Mouse (Mus musculus): ENCODE results near the gene Kctd5. TPM values are rescaled to one million over a fixed set of nuclear protein-coding genes. Genes with fewer than 3 reads are reported as not detected.
"Not testable (repeated sequence)": the region's sequence is repeated elsewhere in the genome, so short reads cannot be mapped to it uniquely, and the experiment has no call there.

The Kctd5 gene
- 10 to 100 TPM; 23.2 to 25.0 TPM for total RNA-seq (2021)
- long read RNA-seq, transcript Kctd5-201 (6 exons, 2,443 nt) = major isoform, 69 of 76 reads
- long read RNA-seq, partial matches to known transcripts = 0 of 76 reads
- long read RNA-seq, other reads (novel, unspliced or antisense) = 7 of 76 reads

DNA sequence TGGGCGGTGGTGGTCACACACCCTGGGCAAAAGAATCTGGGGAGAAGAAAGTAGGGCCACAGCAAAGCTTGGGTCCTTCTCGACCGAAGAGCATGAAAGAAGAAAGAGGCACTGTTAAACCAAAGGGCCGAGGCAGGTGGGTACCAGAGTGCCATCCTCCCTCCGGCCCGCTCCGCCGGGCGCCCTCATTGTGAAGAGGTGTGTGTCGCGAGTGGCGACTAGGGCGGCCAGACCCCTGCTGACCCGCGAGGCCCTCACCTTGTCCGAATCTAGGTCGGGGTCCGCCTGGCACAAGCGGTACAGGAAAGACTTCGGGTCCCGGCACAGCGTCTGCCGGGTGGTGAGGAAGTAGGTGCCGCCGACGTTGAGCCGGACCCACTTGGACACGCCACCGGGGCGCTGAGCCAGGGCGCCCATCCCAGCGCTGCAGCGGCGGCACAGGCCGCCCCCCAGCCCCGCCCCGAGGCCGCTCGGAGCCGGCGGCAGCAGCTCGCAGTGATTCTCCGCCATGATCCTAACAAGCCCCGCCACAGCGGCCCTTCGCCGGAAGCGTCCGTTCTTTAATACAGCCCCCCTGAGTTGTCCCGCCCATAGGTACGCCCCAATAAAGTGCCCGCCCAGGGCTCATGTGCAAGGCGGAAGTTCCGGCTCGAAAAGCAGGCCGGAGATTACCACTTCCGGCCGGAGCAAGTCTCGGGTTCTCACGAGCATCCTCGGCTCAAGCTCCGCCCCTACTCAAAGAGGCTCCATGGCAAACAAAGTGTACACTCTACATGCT, at the start of gene Kctd5:
TSS of gene Kctd5 (minus strand) at position 567 of the 778 bp plus-strand sequence.
- peak; percentile 91 to 97 for DNase-seq (ENCODE audit: low spot score in 2 of 2)

- DNase-seq (ENCODE audit: low spot score in 2 of 2) = no peak
These were observed 46.2 kb upstream of the Kctd5 start for GRCm38 (mm10) chr17:24119446-24119845.

DNA sequence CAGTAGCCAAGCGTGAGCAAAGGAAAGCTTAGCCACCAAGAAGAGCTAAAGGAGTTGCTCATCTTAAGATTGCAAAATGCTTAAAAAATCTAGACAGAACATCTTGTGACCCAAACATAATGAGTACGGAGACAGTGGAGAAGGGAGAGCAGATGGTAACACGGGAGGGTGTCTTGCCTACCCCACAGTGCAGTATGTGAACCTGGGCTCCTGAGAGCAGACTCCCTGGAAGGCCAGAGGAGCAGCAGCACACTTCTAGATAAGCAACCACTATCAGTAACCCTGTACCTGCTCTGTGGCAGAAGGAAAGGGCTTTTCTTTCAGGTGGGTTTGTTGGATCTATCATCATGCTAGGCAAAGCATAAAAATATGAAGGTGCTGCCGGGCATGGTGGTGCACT, 39.7 kb upstream of the Kctd5 start:
- DNase-seq (ENCODE audit: low spot score in 2 of 2) = peak in 1 of 2 experiments; percentile 50

- no peak for DNase-seq (ENCODE audit: low spot score in 2 of 2)
These were observed 38.0 kb upstream of the Kctd5 start for GRCm38 (mm10) chr17:24111256-24111655.

GRCm38 (mm10) chr17:24108896-24109295, 35.6 kb upstream of the Kctd5 start:
- DNase-seq (ENCODE audit: low spot score in 2 of 2) = no peak

DNA sequence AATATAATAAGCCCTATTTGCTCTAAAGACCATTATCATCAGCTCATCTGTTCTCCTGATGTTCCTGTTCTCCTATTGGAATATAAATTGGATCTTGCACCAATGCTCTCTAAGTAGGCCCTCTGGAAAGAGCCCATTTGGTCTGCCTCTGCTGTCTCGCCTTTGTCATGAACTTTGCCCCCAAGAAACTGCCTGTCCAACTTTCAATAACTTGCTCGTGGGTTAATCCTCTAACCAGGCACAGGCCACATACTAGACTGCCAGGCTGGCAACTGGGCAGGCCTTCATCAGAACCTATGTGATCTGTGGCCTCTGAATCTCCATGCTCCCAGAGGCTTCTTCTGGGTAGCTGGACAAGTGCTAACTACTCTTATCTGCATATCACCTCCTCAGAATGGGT, 31.8 kb upstream of the Kctd5 start:
- DNase-seq (ENCODE audit: low spot score in 2 of 2) = no peak

- no peak for DNase-seq (ENCODE audit: low spot score in 2 of 2)
These were observed 25.1 kb upstream of the Kctd5 start for GRCm38 (mm10) chr17:24098354-24098753.

DNA sequence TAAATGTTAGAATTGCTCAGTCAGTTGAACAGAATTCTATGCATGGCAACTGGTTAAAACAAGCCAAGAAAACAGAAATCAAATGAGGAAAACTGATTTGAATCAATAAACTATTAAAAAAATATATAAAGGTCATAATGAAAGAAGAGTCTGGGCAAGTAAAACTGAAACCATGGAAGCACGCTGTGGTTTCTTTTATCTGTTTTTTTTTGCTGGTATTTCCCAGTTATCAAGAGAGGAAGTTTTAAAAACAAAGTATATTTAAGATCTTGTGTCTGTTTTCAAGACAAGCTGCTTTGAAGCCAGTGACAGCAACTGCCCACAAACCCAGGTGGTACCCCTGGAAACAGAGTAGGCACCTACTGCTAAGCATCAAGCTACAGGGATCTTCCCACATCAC, 17.3 kb upstream of the Kctd5 start:
- DNase-seq (ENCODE audit: low spot score in 2 of 2) = no peak

DNA sequence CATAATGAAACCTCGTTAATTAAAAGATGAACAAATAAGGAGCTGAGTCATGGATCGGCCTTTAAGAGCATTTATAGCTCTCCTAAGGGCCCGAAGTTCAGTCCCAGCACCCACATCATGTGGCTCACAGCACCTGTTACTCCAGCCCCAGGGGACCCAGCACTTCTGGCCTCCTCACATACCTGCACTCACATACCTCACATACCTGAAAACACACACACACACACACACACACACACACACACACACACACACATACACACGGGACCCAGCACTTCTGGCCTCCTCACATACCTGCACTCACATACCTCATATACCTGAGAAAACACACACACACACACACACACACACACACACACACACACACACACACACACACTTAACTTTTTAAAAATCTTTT, 13.1 kb upstream of the Kctd5 start:
- not testable (repeated sequence) for DNase-seq (ENCODE audit: low spot score in 2 of 2)

- no peak for DNase-seq (ENCODE audit: low spot score in 2 of 2)
These were observed 11.3 kb upstream of the Kctd5 start for GRCm38 (mm10) chr17:24084593-24084992.

- no peak for DNase-seq (ENCODE audit: low spot score in 2 of 2)
These were observed 3.8 kb upstream of the Kctd5 start for GRCm38 (mm10) chr17:24077101-24077500.

DNA sequence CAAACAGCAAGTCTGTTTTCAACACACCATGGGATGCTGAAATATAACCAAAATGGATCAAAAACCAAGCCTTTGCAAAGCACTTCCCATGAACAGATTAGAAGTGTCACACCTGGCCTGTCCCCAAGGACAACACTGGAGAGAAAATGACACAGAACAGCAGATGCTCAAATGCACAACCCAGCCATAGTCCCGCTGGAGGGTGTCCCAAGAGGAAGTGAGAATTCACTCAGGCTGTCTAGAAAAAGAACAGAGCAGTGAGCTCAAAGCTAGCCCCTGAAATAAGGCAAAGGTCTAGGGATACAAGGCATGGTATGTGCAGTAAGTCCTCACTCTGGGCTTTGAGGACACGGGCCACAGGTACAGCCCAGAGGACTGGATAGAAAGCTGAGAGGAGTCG, 3.8 kb downstream of the Kctd5 start:
- no peak for DNase-seq (ENCODE audit: low spot score in 2 of 2)

DNA sequence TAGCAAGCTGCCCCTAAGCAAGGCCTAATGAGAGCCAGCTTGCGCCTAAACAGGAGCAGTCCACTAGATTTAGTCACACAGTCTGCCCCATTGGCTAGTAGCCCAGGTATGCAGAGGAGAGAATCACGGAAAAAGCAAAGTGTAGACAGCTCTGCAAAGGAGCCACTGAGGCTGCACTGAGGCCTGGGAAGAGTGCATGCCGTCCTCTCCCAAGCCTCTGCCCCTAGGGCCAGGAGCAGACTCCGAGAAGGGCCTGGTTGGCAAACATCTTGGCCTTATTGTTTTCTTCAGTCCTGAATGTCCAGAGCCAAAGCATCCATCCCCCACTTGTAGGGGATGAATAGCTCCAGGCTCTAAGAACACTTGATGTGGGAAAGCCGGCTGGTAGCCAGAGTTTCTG, 5.0 kb downstream of the Kctd5 start:
- DNase-seq (ENCODE audit: low spot score in 2 of 2) = peak in 1 of 2 experiments; percentile 45

DNA sequence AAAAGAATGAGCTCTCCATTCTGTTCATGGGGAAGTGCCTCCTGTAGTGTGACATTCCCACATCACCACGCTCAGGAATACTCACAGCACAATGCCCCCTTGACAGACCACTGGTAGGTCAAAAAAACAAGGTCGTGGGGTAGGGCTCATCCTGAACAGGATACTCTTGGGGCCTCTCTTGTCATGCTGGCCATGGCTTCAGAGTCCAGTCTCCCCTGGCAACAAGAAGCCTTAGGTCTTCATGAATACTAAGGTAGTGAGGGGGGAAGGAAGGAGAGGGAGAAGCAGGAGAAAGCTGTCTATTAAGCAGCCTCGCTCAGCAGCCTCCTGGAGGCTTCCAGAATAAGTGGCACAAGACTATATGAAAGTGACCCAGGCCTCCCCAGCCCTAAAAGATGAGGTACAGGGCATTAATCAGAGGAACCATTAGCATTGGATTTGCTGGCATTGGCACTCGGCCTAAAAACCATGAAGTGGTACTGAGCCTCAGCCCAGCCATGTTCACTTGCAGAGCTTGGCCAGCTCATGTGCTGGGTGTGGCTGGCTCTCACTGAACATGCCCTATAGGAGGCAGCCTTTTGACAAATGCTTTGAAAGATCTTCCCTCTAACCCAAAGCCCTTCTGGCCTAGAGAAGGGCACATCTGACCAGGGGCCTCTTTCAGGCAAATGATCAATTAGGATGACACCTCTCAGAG, 10.7 kb downstream of the Kctd5 start:
- DNase-seq (ENCODE audit: low spot score in 2 of 2) = no peak

DNA sequence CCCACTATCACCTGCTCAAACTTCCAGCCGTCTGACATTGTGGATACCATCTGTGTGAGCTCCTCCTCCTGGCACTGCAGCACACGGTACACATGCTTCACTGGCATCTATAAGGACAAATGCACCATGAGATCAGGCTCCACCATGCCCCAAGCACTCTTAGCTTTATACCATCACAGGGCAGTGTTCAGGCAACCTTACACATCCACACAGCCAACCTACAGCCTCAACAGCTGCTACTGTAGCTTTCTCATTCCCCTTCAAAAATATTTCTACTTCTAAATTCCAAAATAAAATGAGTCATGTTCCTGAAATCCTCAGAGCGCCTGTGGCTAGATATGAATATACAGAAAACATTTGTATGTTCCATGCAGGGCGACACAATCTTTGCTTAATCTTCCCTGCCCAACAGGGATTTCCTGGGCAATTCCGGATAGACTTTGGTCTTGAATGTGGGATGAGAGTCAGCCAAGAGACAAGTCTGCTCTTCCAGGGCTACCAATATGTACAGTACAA, 15.5 kb downstream of the Kctd5 start:
- DNase-seq (ENCODE audit: low spot score in 2 of 2) = no peak

DNA sequence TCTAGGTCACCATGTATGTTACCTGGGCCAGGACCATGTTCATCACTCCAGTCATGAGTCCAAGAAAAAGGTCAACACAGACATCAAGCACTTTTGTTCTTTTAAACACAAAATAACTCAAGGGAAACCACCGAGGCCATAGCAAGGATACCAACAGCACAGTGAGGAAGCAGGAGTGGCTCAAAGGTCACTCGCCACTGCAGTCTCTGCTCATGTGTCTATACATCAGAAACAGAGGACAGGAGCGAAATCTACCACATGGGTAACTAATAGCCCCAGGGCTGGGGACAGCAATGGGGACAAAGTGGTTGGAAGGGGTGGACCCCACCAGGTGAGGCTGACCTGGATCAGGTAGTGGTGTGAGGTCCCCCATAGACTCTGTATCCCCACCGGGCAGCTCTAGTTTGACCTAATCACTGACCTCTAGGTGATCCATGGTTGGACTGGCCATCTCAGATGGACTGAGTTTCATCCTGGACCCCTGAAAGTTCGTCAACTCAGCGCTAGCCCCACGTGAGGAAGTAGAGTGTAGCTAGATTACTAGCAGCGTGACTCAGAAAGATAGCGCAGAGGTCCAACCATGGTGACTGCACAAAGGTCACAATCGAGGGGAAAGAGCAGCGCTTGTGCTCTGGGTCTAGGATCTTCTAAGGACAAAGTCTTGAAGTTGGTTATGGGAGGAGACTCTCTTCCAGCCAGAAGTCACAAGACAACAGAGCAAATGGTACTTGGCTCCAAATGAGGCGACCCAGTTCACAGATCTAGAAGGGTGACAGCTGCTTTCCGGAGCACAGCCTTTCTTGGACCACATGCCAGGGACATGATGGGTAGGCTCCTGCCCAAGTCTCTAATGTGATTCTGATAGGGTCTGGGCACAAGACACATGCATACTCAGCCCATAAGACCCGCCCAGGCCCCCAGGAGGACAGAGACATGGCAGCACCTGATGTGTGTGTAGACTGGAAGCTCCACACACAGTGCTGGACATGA, 16.4 kb downstream of the Kctd5 start:
- DNase-seq (ENCODE audit: low spot score in 2 of 2) = no peak

GRCm38 (mm10) chr17:24049008-24049407, 24.3 kb downstream of the Kctd5 start:
- DNase-seq (ENCODE audit: low spot score in 2 of 2) = no peak

DNA sequence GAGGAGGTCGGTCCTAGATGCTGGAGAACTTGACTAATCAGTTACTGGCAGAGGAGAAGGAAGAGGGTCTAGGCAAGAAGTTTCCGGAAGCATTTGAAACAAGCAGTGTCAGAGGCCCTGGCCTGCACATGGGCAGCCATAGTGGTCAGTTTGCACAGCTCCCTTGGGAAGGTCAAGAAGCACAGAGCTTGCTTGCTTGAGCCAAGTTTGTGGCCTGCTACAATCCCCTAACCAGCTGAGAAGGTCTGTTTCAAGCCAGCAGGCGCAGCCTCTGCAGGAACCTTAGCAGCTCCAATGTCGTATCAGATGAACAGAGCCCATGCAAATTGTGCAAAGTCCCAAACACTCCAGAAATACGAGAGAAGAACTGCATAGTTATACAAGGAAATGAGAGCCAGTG, 25.2 kb downstream of the Kctd5 start:
- no peak for DNase-seq (ENCODE audit: low spot score in 2 of 2)

GRCm38 (mm10) chr17:24046026-24046425, 27.3 kb downstream of the Kctd5 start:
- DNase-seq (ENCODE audit: low spot score in 2 of 2) = no peak

- no peak for DNase-seq (ENCODE audit: low spot score in 2 of 2)
These were observed 27.7 kb downstream of the Kctd5 start for GRCm38 (mm10) chr17:24045608-24046007.

GRCm38 (mm10) chr17:24044482-24044881, 28.8 kb downstream of the Kctd5 start:
- DNase-seq (ENCODE audit: low spot score in 2 of 2) = no peak
